Mouse (Mus musculus) hindbrain, postnatal 0 days (tissue): ENCODE measurements around the gene Arel1. TPM values are rescaled to one million over a fixed set of nuclear protein-coding genes. Genes with fewer than 3 reads are reported as not detected.

ENCODE experiments used
- ATAC-seq: fragments of 200-750 bp; cut with Nextera tagmentation; 2 replicates; pipeline ENCODE4 v1.8.0; 2017; ENCODE audit warnings: mild to moderate bottlenecking, moderate TSS enrichment, moderate library complexity
- DNase-seq: peaks from one replicate; pipeline ENCODE4 v3.0.0-alpha.2; 2015; ENCODE audit warnings: low spot score
- H3K27ac ChIP-seq: fragments of 300-500 bp; sonication (generic); 2 replicates; pipeline ENCODE4 v1.5.1; 2014; ENCODE audit warnings: mild to moderate bottlenecking
- H3K27me3 ChIP-seq: fragments of 300-500 bp; sonication (generic); 2 replicates; pipeline ENCODE4 v1.6.1; 2014; ENCODE audit warnings: low read length, mixed read lengths; ENCODE audit not compliant: insufficient read depth
- H3K36me3 ChIP-seq: fragments of 300-500 bp; sonication (generic); 2 replicates; pipeline ENCODE4 v1.6.1; 2014; ENCODE audit warnings: low read length, mixed read lengths; ENCODE audit not compliant: insufficient read depth
- H3K4me1 ChIP-seq: fragments of 300-500 bp; sonication (generic); 2 replicates; pipeline ENCODE4 v1.6.1; 2014; ENCODE audit warnings: antibody characterized with exemption, low read length, mixed read lengths; ENCODE audit not compliant: insufficient read depth
- H3K4me2 ChIP-seq: fragments of 300-500 bp; sonication (generic); 2 replicates; pipeline ENCODE4 v1.6.1; 2014; ENCODE audit warnings: low read depth, mild to moderate bottlenecking, low read length, moderate library complexity, mixed read lengths
- H3K4me3 ChIP-seq: fragments of 300-500 bp; sonication (generic); 2 replicates; pipeline ENCODE4 v1.5.1; 2014; ENCODE audit warnings: low read length
- H3K9ac ChIP-seq: fragments of 300-500 bp; sonication (generic); replicated peaks from 2 replicates; pipeline ENCODE4 v1.6.1; 2014; ENCODE audit warnings: mild to moderate bottlenecking, low read length, moderate library complexity, mixed read lengths
- H3K9me3 ChIP-seq: fragments of 300-500 bp; sonication (generic); 2 replicates; pipeline ENCODE4 v1.6.1; 2016; ENCODE audit warnings: low read length, mixed read lengths
- CTCF ChIP-seq: IDR thresholded peaks from 2 replicates; pipeline ENCODE4 v1.5.1; 2016; ENCODE audit warnings: antibody characterized with exemption, control low read depth, low read depth
- WGBS: fragments of 180-500 bp; shearing (Covaris S2); extraction: QIAGEN DNeasy Blood & Tissue Kit; methylation state at CpG from one replicate; pipeline ENCODE4 v1.1.7; 2014; 5-methylcytosine and 5-hydroxymethylcytosine counted together
- polyA plus RNA-seq: library from polyadenylated mRNA; unstranded; fragments of >200 nt; fragmentation: Nextera tagmentation; extraction: Ambion mirVana; gene quantifications from 2 replicates; pipeline ENCODE4 v1.2.1, GENCODE M21; 2015
- total RNA-seq: library from RNA; depleted of rRNA; stranded (reverse); fragments of >200 nt; gene quantifications from 2 replicates; pipeline ENCODE4 v1.2.3, GENCODE M21; 2014

The Arel1 gene
- total and polyA plus RNA-seq, 2 experiments from 2014 or later = 27.5 to 86.6 TPM

GRCm38 (mm10) chr12:84948584-84949285 is 22.0 kb downstream of the Arel1 start:
- no peaks in the 10 kb centered on the region for H3K9me3 ChIP-seq
- no peak for DNase-seq
- no peak for TF ChIP-seq CTCF
- 92% methylated on average over 6 of the region's 6 CpGs for WGBS
- no peak overlapping the region for H3K27ac ChIP-seq
- H3K27me3 ChIP-seq = no peaks in the 10 kb centered on the region
- no peaks in the 10 kb centered on the region for H3K4me1 ChIP-seq
- ATAC-seq = no peak
- H3K4me3 ChIP-seq = no peak overlapping the region
- H3K36me3 ChIP-seq = peaks cover 24% of the 10 kb centered on the region
- H3K4me2 ChIP-seq = no peak overlapping the region
- no peak overlapping the region for H3K9ac ChIP-seq

- Histone ChIP-seq H3K4me2 (no peak overlapping the region), H3K9ac (no peak overlapping the region), H3K36me3 (peaks cover 24% of the 10 kb centered on the region), H3K27ac (no peak overlapping the region), H3K4me1 (no peaks in the 10 kb centered on the region), H3K9me3 (no peaks in the 10 kb centered on the region), H3K4me3 (no peak overlapping the region), H3K27me3 (no peaks in the 10 kb centered on the region)
- no peak for TF ChIP-seq CTCF
- WGBS = 78% methylated on average over 2 of the region's 2 CpGs
- ATAC-seq = no peak
- no peak for DNase-seq
Measured at GRCm38 (mm10) chr12:84947894-84948583, 22.7 kb downstream of the Arel1 start.

- no peaks in the 10 kb centered on the region for H3K4me1 ChIP-seq
- 88% methylated on average over 9 of the region's 9 CpGs for WGBS
- ATAC-seq (no peak), DNase-seq (no peak)
- peaks cover 27% of the 10 kb centered on the region for H3K36me3 ChIP-seq
- H3K9ac ChIP-seq = no peak overlapping the region
- no peaks in the 10 kb centered on the region for H3K27me3 ChIP-seq
- no peak for TF ChIP-seq CTCF
- no peaks in the 10 kb centered on the region for H3K9me3 ChIP-seq
- no peak overlapping the region for H3K4me3 ChIP-seq
- no peak overlapping the region for H3K4me2 ChIP-seq
- no peak overlapping the region for H3K27ac ChIP-seq
Measured at GRCm38 (mm10) chr12:84944813-84945553, 25.7 kb downstream of the Arel1 start.

- no peak overlapping the region for H3K4me3 ChIP-seq
- DNase-seq (no peak), ATAC-seq (no peak)
- no peaks in the 10 kb centered on the region for H3K9me3 ChIP-seq
- H3K27ac ChIP-seq = no peak overlapping the region
- H3K9ac ChIP-seq = no peak overlapping the region
- no peak overlapping the region for H3K4me2 ChIP-seq
- no peak for TF ChIP-seq CTCF
- H3K27me3 ChIP-seq = no peaks in the 10 kb centered on the region
- no peaks in the 10 kb centered on the region for H3K4me1 ChIP-seq
- WGBS = 86% methylated on average over 4 of the region's 4 CpGs
- peaks cover 27% of the 10 kb centered on the region for H3K36me3 ChIP-seq
Measured at GRCm38 (mm10) chr12:84944150-84944812, 26.4 kb downstream of the Arel1 start.

- DNase-seq (no peak), ATAC-seq (no peak)
- Histone ChIP-seq H3K36me3 (peaks cover 27% of the 10 kb centered on the region; the same call in 1 of the 2 replicates), H3K9me3 (no peaks in the 10 kb centered on the region), H3K9ac (no peak overlapping the region), H3K4me1 (no peaks in the 10 kb centered on the region), H3K27ac (no peak overlapping the region), H3K27me3 (no peaks in the 10 kb centered on the region), H3K4me3 (no peak overlapping the region), H3K4me2 (no peak overlapping the region)
- TF ChIP-seq CTCF = no peak
- 90% methylated on average over 21 of the region's 21 CpGs for WGBS
Measured at GRCm38 (mm10) chr12:84943006-84943952, 27.4 kb downstream of the Arel1 start.
